15 mouse cellular contexts compared by ENCODE assay signal in the genomic region with DNA sequence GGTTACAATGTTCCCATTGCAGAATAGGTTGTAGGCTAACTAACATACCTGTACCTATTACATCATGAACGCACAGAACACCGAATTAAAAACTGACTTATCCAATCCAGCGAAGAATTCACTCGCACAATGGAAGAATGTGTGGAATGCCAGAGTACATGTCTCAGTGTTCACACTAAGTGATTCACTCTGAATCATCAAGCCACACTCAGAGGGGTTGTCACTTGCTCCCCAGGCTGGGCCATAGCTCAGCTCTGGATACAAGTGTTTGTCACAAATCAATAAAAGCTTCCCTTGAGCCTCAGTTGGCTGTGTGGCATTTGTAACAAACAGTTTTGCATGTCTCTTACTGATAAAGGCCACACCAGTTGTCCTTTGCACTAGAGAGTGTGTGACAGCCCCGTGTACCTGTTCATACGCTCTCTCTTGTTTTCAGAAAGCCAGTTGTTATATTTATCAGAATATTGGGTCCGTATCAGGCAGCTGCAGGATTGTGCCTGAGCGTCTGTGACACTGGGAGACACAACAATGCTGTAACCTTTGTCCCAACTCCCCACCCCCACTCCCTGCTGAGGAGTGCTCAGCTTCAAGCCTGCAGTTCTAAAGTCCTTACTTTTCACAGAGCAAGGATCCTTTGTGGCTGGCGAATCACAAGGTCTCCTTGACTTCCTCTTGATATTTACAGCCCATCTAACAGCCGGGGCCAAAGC.
DNase-seq lines count a peak whose midpoint lies in the region; ATAC-seq and TF ChIP-seq lines count a peak whose summit lies in the region.
"Had no signal": no experiment of that assay in that cellular context is flagged by ENCODE, and none has a peak within 500 bp of the region (broad histone marks: within the 10 kb centered on the region; RNA-seq: fewer than 3 reads in every experiment).

No protein-coding gene starts in this region.

- no peak for ATAC-seq in heart, embryonic 16.5 days (replicated peaks; ENCODE audit: extremely low read depth, insufficient read depth, low FRiP score)
- peak; percentile 90 for ATAC-seq in intestine, embryonic 16.5 days
- ATAC-seq in liver, embryonic 14.5 days (ENCODE audit: insufficient read depth) = peak; percentile 59; the same call in 1 of the 2 replicates
- ATAC-seq in hindbrain, embryonic 12.5 days (ENCODE audit: low FRiP score) = no peak

- peak; percentile 26; the same call in 1 of the 2 replicates for TF ChIP-seq EP300 in liver, embryonic 14.5 days (IDR thresholded peaks at IDR 0.05; ENCODE audit: low read depth)

- no peak for TF ChIP-seq CTCF in liver, embryonic 14.5 days (IDR thresholded peaks at IDR 0.05; ENCODE audit: low read depth)

- no peak overlapping the region for H3K4me3 ChIP-seq in heart, embryonic 16.5 days (ENCODE audit: low read length)
- no peak overlapping the region for H3K4me3 ChIP-seq in intestine, embryonic 16.5 days (ENCODE audit: low read length)
- H3K4me3 ChIP-seq in liver, embryonic 14.5 days (ENCODE audit: insufficient read depth in 1 of 2, low read depth in 2 of 2, low read length in 2 of 2) = no peak overlapping the region
- H3K4me3 ChIP-seq in hindbrain, embryonic 12.5 days = no peak overlapping the region
- H3K4me3 ChIP-seq: embryonic facial prominence, embryonic 15.5 days; layer of hippocampus, adult 2 months; limb, embryonic 15.5 days; neural tube, embryonic 13.5 days had no signal

- no peaks in the 10 kb centered on the region for H3K27me3 ChIP-seq in heart, embryonic 16.5 days (ENCODE audit: control insufficient read depth, insufficient read depth, low read length)
- no peaks in the 10 kb centered on the region for H3K27me3 ChIP-seq in intestine, embryonic 16.5 days (replicated peaks; ENCODE audit: control insufficient read depth, insufficient read depth, low read length)
- no peaks in the 10 kb centered on the region for H3K27me3 ChIP-seq in liver, embryonic 14.5 days (ENCODE audit: control insufficient read depth, insufficient read depth, low read length)
- H3K27me3 ChIP-seq in hindbrain, embryonic 12.5 days = no peaks in the 10 kb centered on the region
- H3K27me3 ChIP-seq: embryonic facial prominence, embryonic 15.5 days; neural tube, embryonic 13.5 days had no signal

- H3K9ac ChIP-seq in heart, embryonic 16.5 days (ENCODE audit: low read length) = no peak overlapping the region
- H3K9ac ChIP-seq in intestine, embryonic 16.5 days (ENCODE audit: low read depth, low read length) = no peak overlapping the region
- no peak overlapping the region for H3K9ac ChIP-seq in liver, embryonic 14.5 days (replicated peaks)
- H3K9ac ChIP-seq in hindbrain, embryonic 12.5 days = no peak overlapping the region
- H3K9ac ChIP-seq: embryonic facial prominence, embryonic 15.5 days; limb, embryonic 15.5 days; neural tube, embryonic 13.5 days had no signal

- 44% methylated on average over 10 of the region's 10 CpGs for WGBS in heart, embryonic 16.5 days
- WGBS in intestine, embryonic 16.5 days = 56% methylated on average over 10 of the region's 10 CpGs
- 37% methylated on average over 10 of the region's 10 CpGs for WGBS in liver, embryonic 14.5 days (ENCODE audit: insufficient replicate concordance)
- 57% methylated on average over 10 of the region's 10 CpGs for WGBS in hindbrain, embryonic 12.5 days

- no peak for DNase-seq in heart, postnatal 4 days
- DNase-seq in Muller cell, postnatal 12 days (ENCODE audit: inconsistent ontology term) = peak; percentile 78
- no peak for DNase-seq in liver, embryonic 14.5 days (ENCODE audit: low read depth in 3 of 3, low spot score in 3 of 3)
- DNase-seq in MN1 (ENCODE audit: low spot score) = no peak
- DNase-seq in left cerebral cortex, adult 18-20 months (ENCODE audit: low spot score in 2 of 2) = no peak
- DNase-seq: cerebellum, postnatal 10 days; right cerebral cortex, postnatal 4 days had no signal

- peaks cover 33% of the 10 kb centered on the region for H3K4me1 ChIP-seq in heart, embryonic 16.5 days (ENCODE audit: control insufficient read depth, insufficient read depth, low read length)
- H3K4me1 ChIP-seq in intestine, embryonic 16.5 days (ENCODE audit: control insufficient read depth, insufficient read depth, low read length) = peaks cover 38% of the 10 kb centered on the region
- H3K4me1 ChIP-seq in liver, embryonic 14.5 days (replicated peaks; ENCODE audit: control insufficient read depth in 2 of 2, insufficient read depth in 2 of 2, low read length in 1 of 2) = peaks cover 0 to 19% of the 10 kb centered on the region in 2 experiments; a peak in 3 of 4 replicates
- peaks cover 35% of the 10 kb centered on the region for H3K4me1 ChIP-seq in hindbrain, embryonic 12.5 days

- 0 out of 2 replicates have a peak overlapping the region, but pooled peaks have one; percentile 9 for H3K27ac ChIP-seq in heart, embryonic 16.5 days (ENCODE audit: low read length)
- H3K27ac ChIP-seq in intestine, embryonic 16.5 days (ENCODE audit: low read length) = peak overlapping the region; percentile 45
- no peak overlapping the region for H3K27ac ChIP-seq in liver, embryonic 14.5 days
- H3K27ac ChIP-seq in hindbrain, embryonic 12.5 days = no peak overlapping the region
- H3K27ac ChIP-seq: embryonic facial prominence, embryonic 15.5 days; layer of hippocampus, adult 2 months; limb, embryonic 15.5 days; neural tube, embryonic 13.5 days had no signal

- no peaks in the 10 kb centered on the region for H3K9me3 ChIP-seq in heart, embryonic 16.5 days (replicated peaks; ENCODE audit: control insufficient read depth, low read length)
- no peaks in the 10 kb centered on the region for H3K9me3 ChIP-seq in intestine, embryonic 16.5 days (ENCODE audit: control insufficient read depth, low read length)
- no peaks in the 10 kb centered on the region for H3K9me3 ChIP-seq in liver, embryonic 14.5 days (ENCODE audit: control insufficient read depth, low read length)
- H3K9me3 ChIP-seq in hindbrain, embryonic 12.5 days (replicated peaks) = no peaks in the 10 kb centered on the region
- H3K9me3 ChIP-seq: embryonic facial prominence, embryonic 15.5 days; limb, embryonic 15.5 days; neural tube, embryonic 13.5 days had no signal

- no peaks in the 10 kb centered on the region for H3K36me3 ChIP-seq in heart, embryonic 16.5 days (ENCODE audit: control insufficient read depth, insufficient read depth)
- H3K36me3 ChIP-seq in intestine, embryonic 16.5 days (ENCODE audit: control insufficient read depth, insufficient read depth, low read length) = no peaks in the 10 kb centered on the region
- H3K36me3 ChIP-seq in liver, embryonic 14.5 days (replicated peaks; ENCODE audit: control insufficient read depth, insufficient read depth, low read depth) = no peaks in the 10 kb centered on the region
- no peaks in the 10 kb centered on the region for H3K36me3 ChIP-seq in hindbrain, embryonic 12.5 days
- H3K36me3 ChIP-seq: embryonic facial prominence, embryonic 15.5 days; limb, embryonic 15.5 days; neural tube, embryonic 13.5 days had no signal

- no peak overlapping the region for H3K4me2 ChIP-seq in heart, embryonic 16.5 days (ENCODE audit: low read depth, low read length)
- H3K4me2 ChIP-seq in intestine, embryonic 16.5 days (ENCODE audit: low read depth, low read length) = no peak overlapping the region
- no peak overlapping the region for H3K4me2 ChIP-seq in liver, embryonic 14.5 days (ENCODE audit: low read depth)
- no peak overlapping the region for H3K4me2 ChIP-seq in hindbrain, embryonic 12.5 days (replicated peaks)
- H3K4me2 ChIP-seq: embryonic facial prominence, embryonic 15.5 days; limb, embryonic 15.5 days; midbrain, embryonic 11.5 days; neural tube, embryonic 13.5 days had no signal

Comparison
In these comparisons a context has a peak if more than half of its experiments do, and no peak if none do; other contexts are left out.
1. ATAC-seq: peak in intestine, embryonic 16.5 days (single experiment) and liver, embryonic 14.5 days (single experiment); none in heart, embryonic 16.5 days (single experiment) and hindbrain, embryonic 12.5 days (single experiment).
2. H3K27ac ChIP-seq: peak in heart, embryonic 16.5 days (single experiment) and intestine, embryonic 16.5 days (single experiment); none in liver, embryonic 14.5 days (single experiment) and hindbrain, embryonic 12.5 days (single experiment).